Mouse (Mus musculus): ENCODE measurements around the gene Scin.
"Not testable (repeated sequence)": the region's sequence is repeated elsewhere in the genome, so short reads cannot be mapped to it uniquely, and the experiment has no call there.

Scin gene

DNA sequence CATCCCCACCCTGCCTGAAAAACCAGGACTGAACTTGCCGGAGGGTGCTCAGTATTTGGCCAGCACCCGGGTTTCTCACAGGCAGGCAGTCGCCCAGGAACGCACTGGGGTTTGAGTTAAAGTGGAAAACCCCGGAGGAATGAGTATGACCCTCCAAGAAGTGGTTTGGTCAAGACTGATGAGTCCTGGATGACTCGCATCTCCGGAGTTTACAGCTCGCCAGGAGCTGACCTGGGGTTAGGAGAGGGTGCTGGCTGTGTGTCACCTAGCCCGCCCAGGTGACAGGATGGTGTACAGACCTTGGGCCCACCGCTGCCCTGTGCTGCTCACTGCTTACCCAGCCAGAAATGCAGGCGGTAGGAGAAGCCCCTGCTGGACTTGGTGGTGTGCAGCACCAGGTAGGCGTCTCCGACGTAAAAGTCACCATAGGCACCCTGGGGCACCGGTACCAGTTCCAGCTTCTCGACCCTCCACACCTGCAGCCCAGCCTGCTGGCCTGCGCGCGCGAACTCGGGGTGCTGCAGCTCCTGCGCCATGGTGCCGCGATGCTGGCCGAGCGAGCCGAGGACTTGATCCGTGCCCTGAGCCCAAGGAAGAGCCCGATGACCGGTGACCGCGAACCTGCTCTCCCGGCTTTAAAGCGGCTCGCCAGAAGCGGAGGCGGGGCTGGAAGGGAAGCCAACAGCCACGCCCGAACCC is at the start of gene Scin:
Scin (minus strand) TSS at position 656 of the 699 bp plus-strand sequence.
- DNase-seq: peak; percentile 9

DNA sequence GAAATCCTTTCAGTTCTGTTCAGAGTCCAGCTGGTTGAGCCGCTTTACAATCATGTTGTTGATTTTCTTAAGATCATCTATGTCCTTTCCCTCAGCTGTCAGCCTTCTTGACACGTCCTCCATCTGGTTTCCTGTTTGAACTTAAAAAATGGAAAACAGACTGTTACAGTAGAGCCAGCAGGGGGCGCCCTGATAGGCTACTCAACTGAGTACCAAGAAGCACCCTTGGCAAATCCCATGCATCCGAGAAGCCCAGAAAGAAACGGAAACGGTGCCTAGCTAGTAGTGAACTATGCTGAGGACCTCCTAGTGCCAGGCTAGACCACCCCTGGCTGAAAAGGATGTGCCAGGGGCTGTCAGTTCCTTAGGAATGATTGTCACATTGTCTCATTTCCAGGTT is 43.1 kb upstream of the Scin start:
- peak; percentile 48 for DNase-seq

- no peak for DNase-seq
Observed at GRCm38 (mm10) chr12:40176158-40176557, 42.1 kb upstream of the Scin start.

DNA sequence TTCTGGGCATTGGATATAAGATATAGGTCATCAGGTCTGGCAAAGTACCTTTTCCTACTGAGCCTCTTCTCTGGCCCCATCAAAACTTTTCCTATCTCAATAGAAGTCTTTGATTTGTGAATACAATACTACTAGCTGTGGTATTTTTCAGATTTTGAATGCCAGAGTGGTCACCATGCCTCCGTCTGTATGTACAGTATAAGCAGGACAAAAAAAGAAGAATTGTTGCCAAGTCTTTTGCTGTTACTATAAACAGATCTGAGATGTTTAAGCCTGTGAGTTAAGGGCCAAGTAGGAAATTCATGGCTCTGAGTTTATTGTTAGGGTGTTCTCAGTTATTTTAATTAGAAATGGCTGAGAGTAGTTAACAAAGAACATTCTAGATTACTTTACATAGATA is 41.1 kb upstream of the Scin start:
- not testable (repeated sequence) for DNase-seq

DNA sequence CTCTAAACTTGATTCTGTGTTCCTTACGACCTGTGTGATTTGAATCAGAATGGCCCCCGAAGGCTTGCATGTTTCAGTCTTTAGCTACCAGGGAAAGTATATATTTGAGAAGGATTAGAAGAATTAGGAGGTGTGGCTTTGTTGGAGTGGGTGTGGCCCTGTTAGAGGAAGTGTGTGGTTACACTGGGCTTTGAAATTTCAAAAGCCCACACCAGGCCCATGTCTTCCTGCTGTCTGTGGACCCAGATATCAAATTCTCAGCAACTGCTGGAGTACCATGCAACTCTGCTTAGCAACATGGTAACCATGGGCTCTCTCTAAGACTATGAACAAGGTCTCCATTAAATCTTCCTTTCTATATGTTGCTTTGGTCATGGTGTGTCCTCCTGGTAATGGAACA is 37.6 kb upstream of the Scin start:
- DNase-seq: no peak

GRCm38 (mm10) chr12:40169675-40170074 is 35.6 kb upstream of the Scin start:
- DNase-seq: no peak

- peak; percentile 6 for DNase-seq
Observed at GRCm38 (mm10) chr12:40164621-40165020, 30.6 kb upstream of the Scin start.

DNA sequence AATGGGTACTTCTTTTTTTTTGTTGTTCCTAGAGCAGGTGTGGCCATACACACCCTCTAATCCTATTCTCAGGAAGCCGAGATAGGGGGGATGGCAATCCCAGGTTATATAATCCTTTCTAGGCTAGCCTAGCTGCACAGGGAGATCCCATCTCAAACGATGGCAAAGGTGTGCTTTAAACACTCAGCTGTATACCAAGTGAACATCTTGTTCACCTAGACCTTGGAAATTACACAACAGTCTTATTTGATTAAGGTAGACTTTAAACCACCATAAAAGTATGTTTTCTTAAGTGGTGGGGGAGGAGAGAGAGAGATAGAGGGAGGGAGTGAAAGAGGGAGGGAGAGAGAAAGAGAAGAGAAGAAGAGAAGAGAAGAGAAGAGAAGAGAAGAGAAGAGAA is 26.7 kb upstream of the Scin start:
- DNase-seq: no peak

DNA sequence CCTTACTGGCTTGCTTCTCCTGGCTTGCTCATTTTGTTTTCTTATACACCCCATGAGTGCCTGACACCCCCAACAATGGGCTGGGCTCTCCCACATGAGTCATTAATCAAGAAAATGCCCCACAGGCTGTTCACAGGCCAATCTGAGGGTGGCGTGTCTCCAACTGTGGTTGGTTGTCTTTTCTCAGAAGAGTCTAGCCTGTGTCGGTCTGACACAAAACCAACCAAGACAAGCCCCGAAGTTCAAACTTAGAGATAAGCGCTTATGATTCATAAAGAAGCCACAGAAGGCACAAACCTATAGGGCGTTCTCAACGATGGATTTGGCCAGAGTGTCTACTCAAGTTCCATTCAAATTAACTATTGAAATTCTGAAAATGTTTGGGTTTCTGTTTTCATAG is 20.2 kb upstream of the Scin start:
- DNase-seq: no peak

DNA sequence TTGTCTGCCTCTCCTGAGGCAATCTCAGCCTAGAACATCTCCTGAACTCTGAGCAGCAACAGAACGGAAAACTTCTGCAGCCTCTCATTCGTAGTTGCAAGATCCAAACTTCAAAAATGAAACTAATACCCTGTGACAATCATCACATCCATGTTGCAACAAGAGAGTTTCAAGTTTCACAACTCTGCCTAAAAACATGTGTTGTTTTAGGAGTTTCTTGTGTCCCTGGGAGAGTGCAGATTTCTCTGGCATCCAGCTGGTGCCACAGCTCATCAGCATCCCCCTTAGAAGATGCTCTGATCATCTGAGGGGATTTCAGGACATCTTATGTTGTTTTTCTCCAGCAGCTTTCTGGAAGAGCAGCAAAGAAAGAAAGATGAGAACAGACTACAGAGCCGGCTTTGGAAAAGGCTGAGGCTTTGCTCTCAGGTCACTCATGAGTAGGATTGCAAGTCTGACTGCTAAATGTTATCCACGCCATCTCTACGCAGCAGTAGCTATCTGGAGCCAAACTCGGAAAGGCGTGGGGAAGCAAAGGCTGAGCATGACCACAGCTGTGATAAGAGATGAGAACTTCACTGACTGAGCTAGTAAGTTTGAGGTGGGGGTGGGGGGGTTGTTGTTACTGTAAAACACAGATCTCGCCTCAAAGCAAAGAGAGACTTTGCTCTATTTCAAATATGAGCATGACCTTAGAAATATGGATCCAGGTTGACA is 18.5 kb upstream of the Scin start:
- no peak for DNase-seq

DNA sequence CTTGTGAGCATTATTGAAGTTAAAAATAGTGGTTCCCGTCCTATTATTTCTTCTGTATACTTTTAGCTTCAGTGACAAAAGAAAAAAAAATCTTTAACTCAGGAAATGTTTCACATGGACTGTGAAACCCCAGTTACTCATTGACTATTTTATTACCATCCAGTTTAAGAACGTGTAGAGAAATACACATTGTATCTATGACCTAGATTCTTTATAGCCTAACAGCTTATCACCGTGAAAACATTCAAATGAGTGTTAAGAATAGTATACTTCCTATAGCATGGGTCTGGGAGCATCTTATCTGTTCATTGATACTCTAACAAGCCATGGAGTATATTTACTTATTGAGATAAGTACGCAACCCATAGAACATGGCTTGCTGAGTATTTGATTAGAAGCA is 13.3 kb upstream of the Scin start:
- DNase-seq: no peak

- DNase-seq: no peak
Observed at GRCm38 (mm10) chr12:40146510-40146909, 12.5 kb upstream of the Scin start.

- DNase-seq: no peak
Observed at GRCm38 (mm10) chr12:40140706-40141105, 6.7 kb upstream of the Scin start.

- DNase-seq: no peak
Observed at GRCm38 (mm10) chr12:40139484-40140245, 5.6 kb upstream of the Scin start.

GRCm38 (mm10) chr12:40134529-40134928 is 501 bp upstream of the Scin start:
- DNase-seq: no peak

GRCm38 (mm10) chr12:40133194-40133572 is 845 bp downstream of the Scin start:
- no peak for DNase-seq

GRCm38 (mm10) chr12:40118872-40119271 is 15.2 kb downstream of the Scin start:
- DNase-seq: no peak

DNA sequence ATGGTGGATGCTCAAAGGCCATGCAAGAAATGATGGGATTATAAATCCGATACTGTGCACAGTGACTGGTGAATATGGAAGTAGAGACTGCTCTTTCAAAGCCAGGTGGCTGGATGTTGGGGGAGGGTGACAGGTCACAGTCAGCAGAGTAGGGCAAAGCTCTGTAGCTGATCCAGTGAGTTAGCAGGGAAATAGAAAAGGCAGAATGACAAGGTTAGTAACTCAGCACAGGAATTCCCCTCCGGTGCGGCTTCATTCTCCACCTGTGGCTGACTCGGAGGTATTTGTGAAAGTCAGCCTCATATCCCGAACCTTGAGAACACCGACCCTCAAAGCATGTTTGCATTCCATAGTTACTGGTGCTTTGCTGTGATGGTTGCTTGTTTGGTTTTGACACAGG is 17.0 kb downstream of the Scin start:
- no peak for DNase-seq

DNA sequence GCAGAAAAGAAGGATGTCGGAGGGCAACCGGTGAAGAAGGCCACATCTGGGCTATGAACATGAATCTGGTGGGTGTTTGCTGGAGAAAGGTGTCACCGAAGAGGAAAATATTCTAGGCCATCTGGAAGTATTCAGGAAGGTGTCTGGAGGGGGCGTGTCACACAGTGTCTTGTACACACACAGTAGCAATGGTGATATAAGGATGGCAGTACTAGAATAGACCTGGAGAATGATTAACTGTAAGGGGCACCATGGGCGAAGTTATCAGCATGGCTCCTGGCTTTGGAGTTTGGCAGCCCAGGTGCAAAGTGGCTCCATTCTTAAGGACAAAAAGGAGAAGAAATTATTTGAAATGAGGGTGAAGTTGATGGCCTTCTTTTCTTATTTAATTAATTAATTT is 17.8 kb downstream of the Scin start:
- no peak for DNase-seq

DNA sequence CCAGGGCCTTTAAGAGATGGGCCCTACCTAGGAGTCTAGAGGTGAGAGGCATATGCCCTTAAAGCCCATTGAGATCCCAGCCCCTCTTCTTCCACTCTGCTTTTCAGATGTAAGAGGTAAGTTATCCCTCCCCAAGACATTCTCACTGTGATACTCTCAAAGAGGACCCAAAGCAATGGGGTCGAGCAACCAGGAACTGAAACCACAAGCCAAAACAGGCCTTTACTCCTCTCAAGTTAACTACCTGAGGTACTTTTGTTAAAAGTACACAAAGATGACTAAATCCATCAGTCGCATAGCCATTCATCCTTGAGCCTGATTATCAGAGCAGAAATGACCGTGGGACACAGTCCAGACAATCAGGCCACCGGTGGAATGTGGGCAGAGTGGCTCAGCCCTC is 19.1 kb downstream of the Scin start:
- DNase-seq: no peak

GRCm38 (mm10) chr12:40114020-40114419 is 20.0 kb downstream of the Scin start:
- DNase-seq: no peak

GRCm38 (mm10) chr12:40113605-40114004 is 20.4 kb downstream of the Scin start:
- DNase-seq: no peak

GRCm38 (mm10) chr12:40109227-40109626 is 24.8 kb downstream of the Scin start:
- DNase-seq: no peak

DNA sequence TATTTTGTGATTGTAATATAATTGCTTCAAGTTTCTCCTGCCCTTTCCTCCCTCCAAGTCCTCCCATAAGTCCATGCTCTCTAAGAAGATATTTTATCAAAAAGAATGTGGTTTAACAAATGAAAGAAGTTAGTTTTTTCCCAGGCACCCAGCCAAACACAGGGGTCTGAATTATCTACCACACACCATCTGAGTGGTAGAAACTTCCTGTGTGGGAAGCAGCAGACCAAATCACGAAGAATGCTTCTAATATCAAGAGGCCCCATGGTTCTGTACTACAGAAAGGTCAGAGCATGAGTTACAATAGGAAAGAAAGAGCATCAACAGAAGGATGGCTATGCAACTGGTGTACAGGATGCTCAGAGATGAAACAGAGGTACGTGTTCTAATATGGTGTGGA is 25.9 kb downstream of the Scin start:
- no peak for DNase-seq
